Mouse (Mus musculus): ENCODE measurements around the gene Zfp664. TPM values are rescaled to one million over a fixed set of nuclear protein-coding genes. Genes with fewer than 3 reads are reported as not detected.
A peak's percentile ranks its signal among the peaks of the same experiment; 100 is the strongest.

Zfp664 gene
- polyA plus RNA-seq (2015; fragmentation: Nextera tagmentation; extraction: Ambion mirVana), result 91.1 and 92.9 TPM in 2 replicates

DNA sequence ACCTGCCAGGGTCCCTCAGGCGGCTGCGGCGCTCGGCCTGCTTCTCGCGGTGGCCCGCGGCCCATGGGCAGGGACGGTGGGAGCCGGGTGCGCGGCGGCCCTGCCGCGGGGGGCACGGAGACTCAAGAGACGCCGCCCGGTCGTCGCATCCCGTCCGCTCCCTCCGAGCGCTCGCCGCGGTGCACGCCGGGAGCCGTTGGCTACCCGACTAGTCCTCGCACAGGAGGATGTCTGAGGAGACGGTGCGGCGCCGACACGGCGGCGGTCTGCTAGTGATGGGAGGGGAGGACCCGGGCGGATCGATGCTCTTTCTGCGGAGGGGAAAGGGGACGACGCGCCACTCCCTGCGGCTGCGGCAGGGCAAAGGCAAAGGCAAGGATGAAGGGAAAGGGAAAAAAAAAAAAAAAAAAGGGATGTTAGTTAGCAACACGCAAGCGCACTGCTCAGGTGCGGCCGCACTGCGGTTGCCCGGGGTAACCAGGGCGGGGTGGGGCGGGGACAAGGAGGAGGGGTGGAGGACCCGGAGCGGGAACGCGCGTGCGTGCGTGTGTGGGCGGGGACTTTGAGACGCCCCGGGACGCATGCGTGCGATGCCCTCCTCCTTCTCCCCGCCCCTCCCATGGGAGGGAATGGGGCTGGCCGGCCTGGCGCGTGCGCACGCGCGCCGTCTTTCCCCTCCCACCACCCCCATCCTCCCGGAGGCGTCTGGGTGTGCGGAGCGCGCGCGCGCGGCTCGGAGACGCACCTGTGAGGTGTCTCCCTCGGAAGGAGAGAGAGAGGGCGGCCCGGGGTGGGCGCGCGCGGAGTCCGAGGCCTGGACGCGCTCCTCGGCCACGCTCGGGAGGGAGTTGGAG lies at the start of gene Zfp664, which contains the start of gene Ccdc92:
TSS of gene Zfp664 (plus strand) at position 679 of the 854 bp plus-strand sequence.
TSS of gene Ccdc92 (minus strand) at position 412 of the 854 bp plus-strand sequence.
- Histone ChIP-seq H3K4me1 (replicated peaks; ENCODE audit: control insufficient read depth, insufficient read depth, low read length) (peaks cover 11% of the 10 kb centered on the region), H3K4me2 (ENCODE audit: low read depth, low read length) (peak within 1 kb of the TSS; percentile 97), H3K27ac (ENCODE audit: low read length) (peak within 1 kb of the TSS; percentile 93), H3K27me3 (ENCODE audit: control insufficient read depth, insufficient read depth, low read depth, low read length) (peaks cover 20% of the 10 kb centered on the region), H3K36me3 (ENCODE audit: control insufficient read depth, insufficient read depth, low read length) (peaks cover 3% of the 10 kb centered on the region; the same call in 1 of the 2 replicates), H3K9me3 (ENCODE audit: control insufficient read depth, low read length) (no peaks in the 10 kb centered on the region), H3K4me3 (ENCODE audit: low read length) (peak within 1 kb of the TSS; percentile 94), H3K9ac (ENCODE audit: low read length) (peak within 1 kb of the TSS; percentile 93)
- WGBS, result under 1% methylated on average over 80 of the region's 103 CpGs
- ATAC-seq (ENCODE audit: low read depth), result peak; percentile 93

DNA sequence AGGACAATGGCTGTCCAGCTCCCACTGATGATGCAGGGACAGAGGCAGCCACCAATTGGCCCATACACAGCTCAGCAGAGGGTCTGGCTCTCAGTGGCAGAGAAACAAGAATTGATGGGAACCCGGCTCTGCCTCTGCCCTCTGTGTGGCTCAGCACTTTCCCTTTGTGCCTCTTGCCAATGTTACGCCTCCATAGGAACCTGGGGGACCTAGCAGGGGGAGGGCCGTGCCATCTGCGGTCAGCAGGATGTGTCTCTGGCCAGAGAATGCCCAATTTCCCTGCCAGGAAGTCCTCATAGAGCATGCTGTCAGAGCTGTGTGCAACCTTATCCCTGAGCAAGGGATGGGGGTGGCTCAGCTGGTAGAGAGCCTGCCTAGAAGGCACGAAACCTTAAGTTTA lies 47.7 kb upstream of the Zfp664 start:
- H3K4me2 ChIP-seq (ENCODE audit: low read depth, low read length), result no peak overlapping the region
- WGBS, result 51% methylated on average over 5 of the region's 5 CpGs
- no peak for ATAC-seq (ENCODE audit: low read depth)

DNA sequence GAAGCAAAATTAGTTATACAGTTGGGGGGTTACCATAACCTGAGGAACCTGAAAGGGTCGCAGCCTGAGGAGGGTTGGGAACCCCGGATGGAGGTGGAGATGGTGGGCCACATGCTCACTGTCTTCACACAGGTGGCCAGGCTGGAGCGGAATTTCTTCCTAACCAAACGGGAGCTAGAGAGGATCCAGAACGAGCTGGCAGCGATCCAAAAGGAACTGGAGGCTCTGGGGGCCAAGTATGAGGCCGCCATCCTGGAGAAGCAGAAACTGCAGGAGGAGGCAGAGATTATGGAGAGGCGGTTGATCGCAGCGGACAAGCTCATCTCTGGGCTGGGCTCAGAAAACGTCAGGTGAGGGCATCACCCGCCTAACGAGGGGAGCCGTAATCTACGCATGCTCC lies 45.4 kb upstream of the Zfp664 start:
- H3K36me3 ChIP-seq (ENCODE audit: control insufficient read depth, insufficient read depth, low read length), result no peaks in the 10 kb centered on the region
- H3K4me3 ChIP-seq (ENCODE audit: low read length), result no peak overlapping the region
- no peak overlapping the region for H3K4me2 ChIP-seq (ENCODE audit: low read depth, low read length)
- WGBS, result 67% methylated on average over 15 of the region's 15 CpGs
- H3K27ac ChIP-seq (ENCODE audit: low read length), result no peak overlapping the region
- no peaks in the 10 kb centered on the region for H3K4me1 ChIP-seq (replicated peaks; ENCODE audit: control insufficient read depth, insufficient read depth, low read length)
- ATAC-seq (ENCODE audit: low read depth), result no peak
- no peaks in the 10 kb centered on the region for H3K27me3 ChIP-seq (ENCODE audit: control insufficient read depth, insufficient read depth, low read depth, low read length)
- no peak overlapping the region for H3K9ac ChIP-seq (ENCODE audit: low read length)
- H3K9me3 ChIP-seq (ENCODE audit: control insufficient read depth, low read length), result no peaks in the 10 kb centered on the region

More for the DNA sequence above, 47.7 kb upstream of the Zfp664 start:
- H3K27ac ChIP-seq (ENCODE audit: low read length), result no peak overlapping the region
- H3K4me3 ChIP-seq (ENCODE audit: low read length), result no peak overlapping the region
- no peaks in the 10 kb centered on the region for H3K36me3 ChIP-seq (ENCODE audit: control insufficient read depth, insufficient read depth, low read length)
- no peaks in the 10 kb centered on the region for H3K4me1 ChIP-seq (replicated peaks; ENCODE audit: control insufficient read depth, insufficient read depth, low read length)
- no peaks in the 10 kb centered on the region for H3K9me3 ChIP-seq (ENCODE audit: control insufficient read depth, low read length)
- H3K27me3 ChIP-seq (ENCODE audit: control insufficient read depth, insufficient read depth, low read depth, low read length), result no peaks in the 10 kb centered on the region
- H3K9ac ChIP-seq (ENCODE audit: low read length), result no peak overlapping the region

DNA sequence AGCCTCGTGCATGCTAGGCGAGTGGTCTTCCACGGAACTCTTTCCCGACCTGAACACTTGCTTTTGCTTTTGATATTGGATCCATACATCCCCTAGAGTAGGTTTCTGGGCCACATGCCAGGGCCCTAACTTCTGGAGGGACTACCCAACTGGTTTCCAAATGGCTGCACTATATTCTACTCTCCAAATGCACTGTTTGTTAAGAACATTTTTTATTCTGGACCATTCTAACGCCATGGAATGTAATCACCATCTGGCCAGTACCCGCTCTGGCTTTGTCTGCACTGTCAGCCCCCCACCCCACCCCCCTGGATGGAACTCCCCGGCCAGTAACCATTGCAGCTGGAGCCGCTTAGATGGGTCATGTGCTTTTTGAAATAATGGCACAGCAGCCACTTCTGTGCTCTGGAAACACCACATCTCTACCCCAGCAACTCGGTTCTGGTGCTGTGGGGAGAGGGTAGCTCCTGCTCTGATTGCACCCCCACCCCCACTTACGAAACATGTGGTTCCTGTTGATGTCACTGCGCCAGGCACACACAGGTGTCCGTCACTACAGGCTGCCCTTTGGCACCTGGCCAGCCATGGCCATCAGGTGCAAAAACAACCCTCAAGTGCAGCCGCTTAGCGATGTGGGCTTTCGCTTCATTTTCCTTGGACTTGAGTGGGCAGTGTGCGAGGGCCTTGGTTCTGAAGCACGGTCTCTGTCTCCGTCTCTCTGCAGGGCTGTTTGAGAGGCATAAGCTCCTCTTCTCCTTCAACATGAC lies 40.2 kb upstream of the Zfp664 start:
- H3K27me3 ChIP-seq (ENCODE audit: control insufficient read depth, insufficient read depth, low read depth, low read length), result no peaks in the 10 kb centered on the region
- no peaks in the 10 kb centered on the region for H3K4me1 ChIP-seq (replicated peaks; ENCODE audit: control insufficient read depth, insufficient read depth, low read length)
- no peak overlapping the region for H3K4me3 ChIP-seq (ENCODE audit: low read length)
- 68% methylated on average over 18 of the region's 18 CpGs for WGBS
- no peak overlapping the region for H3K27ac ChIP-seq (ENCODE audit: low read length)
- H3K9me3 ChIP-seq (ENCODE audit: control insufficient read depth, low read length), result no peaks in the 10 kb centered on the region
- 0 out of 2 replicates have a peak, but pooled peaks have one; percentile 23 for ATAC-seq (ENCODE audit: low read depth)
- no peaks in the 10 kb centered on the region for H3K36me3 ChIP-seq (ENCODE audit: control insufficient read depth, insufficient read depth, low read length)
- H3K9ac ChIP-seq (ENCODE audit: low read length), result no peak overlapping the region
- no peak overlapping the region for H3K4me2 ChIP-seq (ENCODE audit: low read depth, low read length)

DNA sequence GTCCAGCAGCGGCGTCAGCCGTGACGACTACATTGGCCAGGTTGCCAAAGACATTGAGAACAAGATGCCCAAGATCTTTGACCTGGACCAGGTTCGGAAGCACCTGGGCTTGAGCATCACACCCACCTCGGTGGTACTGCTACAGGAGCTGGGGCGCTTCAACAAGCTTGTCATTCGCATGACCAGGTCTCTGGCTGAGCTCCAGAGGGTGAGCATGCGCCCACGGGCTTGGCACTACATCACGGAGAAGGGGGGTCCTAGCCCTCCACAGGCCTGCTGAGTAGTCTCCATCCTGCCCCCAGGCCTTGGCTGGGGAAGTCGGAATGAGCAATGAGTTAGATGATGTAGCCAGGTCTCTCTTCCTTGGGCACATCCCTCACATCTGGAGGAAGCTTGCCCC lies 32.2 kb upstream of the Zfp664 start:
- no peak overlapping the region for H3K9ac ChIP-seq (ENCODE audit: low read length)
- WGBS, result 89% methylated on average over 12 of the region's 12 CpGs
- H3K27ac ChIP-seq (ENCODE audit: low read length), result no peak overlapping the region
- no peaks in the 10 kb centered on the region for H3K4me1 ChIP-seq (replicated peaks; ENCODE audit: control insufficient read depth, insufficient read depth, low read length)
- no peaks in the 10 kb centered on the region for H3K36me3 ChIP-seq (ENCODE audit: control insufficient read depth, insufficient read depth, low read length)
- no peak for ATAC-seq (ENCODE audit: low read depth)
- no peak overlapping the region for H3K4me3 ChIP-seq (ENCODE audit: low read length)
- no peaks in the 10 kb centered on the region for H3K9me3 ChIP-seq (ENCODE audit: control insufficient read depth, low read length)
- H3K27me3 ChIP-seq (ENCODE audit: control insufficient read depth, insufficient read depth, low read depth, low read length), result no peaks in the 10 kb centered on the region
- H3K4me2 ChIP-seq (ENCODE audit: low read depth, low read length), result no peak overlapping the region

DNA sequence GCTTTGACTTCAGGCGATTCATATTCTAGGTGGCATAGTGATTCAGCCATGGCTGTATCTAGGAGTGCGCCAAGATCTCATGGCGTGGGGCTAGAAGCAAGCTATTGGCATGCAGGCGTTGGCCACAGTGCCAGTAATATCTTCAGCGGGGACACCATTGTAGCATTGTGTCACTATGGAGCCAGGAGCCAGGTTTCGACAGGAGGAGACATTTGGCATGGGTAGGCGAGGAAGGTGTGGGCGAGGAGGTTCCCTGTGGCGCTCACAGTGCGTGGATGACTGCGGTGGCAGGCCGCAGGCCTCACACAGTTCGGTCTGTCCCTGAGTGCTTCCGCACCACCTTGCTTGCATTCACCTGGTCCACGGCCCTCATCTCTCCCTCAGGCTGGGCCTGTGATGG lies 27.3 kb upstream of the Zfp664 start:
- no peaks in the 10 kb centered on the region for H3K36me3 ChIP-seq (ENCODE audit: control insufficient read depth, insufficient read depth, low read length)
- H3K4me1 ChIP-seq (replicated peaks; ENCODE audit: control insufficient read depth, insufficient read depth, low read length), result no peaks in the 10 kb centered on the region
- no peak overlapping the region for H3K4me3 ChIP-seq (ENCODE audit: low read length)
- H3K9ac ChIP-seq (ENCODE audit: low read length), result no peak overlapping the region
- WGBS, result 89% methylated on average over 15 of the region's 15 CpGs
- H3K27ac ChIP-seq (ENCODE audit: low read length), result no peak overlapping the region
- no peak overlapping the region for H3K4me2 ChIP-seq (ENCODE audit: low read depth, low read length)
- ATAC-seq (ENCODE audit: low read depth), result no peak
- no peaks in the 10 kb centered on the region for H3K27me3 ChIP-seq (ENCODE audit: control insufficient read depth, insufficient read depth, low read depth, low read length)
- H3K9me3 ChIP-seq (ENCODE audit: control insufficient read depth, low read length), result no peaks in the 10 kb centered on the region

DNA sequence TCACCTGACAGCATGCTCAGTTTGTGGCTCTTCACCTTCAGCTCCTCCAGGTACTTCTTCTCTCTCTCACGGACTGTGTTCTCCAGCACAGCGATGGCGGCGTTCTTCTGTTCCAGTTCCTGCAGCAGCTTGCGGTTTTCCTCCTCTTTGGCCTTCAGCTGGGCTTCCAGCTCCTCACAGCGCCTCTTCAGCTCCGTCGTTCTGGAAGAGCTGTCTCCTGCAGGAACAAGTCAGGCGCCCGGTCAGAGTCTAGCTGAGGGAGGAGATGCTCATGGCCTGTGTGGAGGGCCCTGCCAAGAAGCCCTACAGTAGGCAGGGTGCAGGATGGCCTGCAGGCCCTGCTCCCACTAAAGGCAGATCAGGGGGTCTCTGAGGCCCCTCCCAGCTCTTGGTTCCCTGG lies 26.4 kb upstream of the Zfp664 start:
- H3K27me3 ChIP-seq (ENCODE audit: control insufficient read depth, insufficient read depth, low read depth, low read length), result no peaks in the 10 kb centered on the region
- 78% methylated on average over 10 of the region's 10 CpGs for WGBS

DNA sequence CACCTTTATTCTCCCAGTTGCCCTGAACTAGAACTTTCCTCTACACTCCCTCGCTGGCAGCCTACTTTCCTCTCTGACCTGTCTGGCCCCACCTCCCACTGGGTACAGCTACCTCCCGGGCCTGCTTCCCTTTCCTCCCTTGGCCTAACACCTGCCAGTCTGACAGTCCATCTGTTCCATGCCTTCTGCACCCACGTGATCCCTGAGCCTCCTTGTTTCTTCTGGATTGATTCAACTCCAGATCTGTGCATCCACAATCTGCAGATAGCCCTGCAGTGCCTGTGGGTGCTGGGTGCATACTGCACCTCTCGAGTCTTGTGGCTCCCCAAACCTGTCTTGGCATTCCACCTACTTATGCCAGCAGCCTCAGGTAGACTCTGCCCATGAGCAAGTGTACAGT lies 25.9 kb upstream of the Zfp664 start:
- H3K4me3 ChIP-seq (ENCODE audit: low read length), result no peak overlapping the region
- ATAC-seq (ENCODE audit: low read depth), result no peak
- no peak overlapping the region for H3K4me2 ChIP-seq (ENCODE audit: low read depth, low read length)
- H3K9me3 ChIP-seq (ENCODE audit: control insufficient read depth, low read length), result no peaks in the 10 kb centered on the region
- H3K27ac ChIP-seq (ENCODE audit: low read length), result no peak overlapping the region
- no peaks in the 10 kb centered on the region for H3K36me3 ChIP-seq (ENCODE audit: control insufficient read depth, insufficient read depth, low read length)
- WGBS, result 64% methylated on average over 4 of the region's 4 CpGs
- H3K9ac ChIP-seq (ENCODE audit: low read length), result no peak overlapping the region
- H3K4me1 ChIP-seq (replicated peaks; ENCODE audit: control insufficient read depth, insufficient read depth, low read length), result no peaks in the 10 kb centered on the region
- H3K27me3 ChIP-seq (ENCODE audit: control insufficient read depth, insufficient read depth, low read depth, low read length), result no peaks in the 10 kb centered on the region

More for the DNA sequence above, 26.4 kb upstream of the Zfp664 start:
- Histone ChIP-seq H3K4me1 (replicated peaks; ENCODE audit: control insufficient read depth, insufficient read depth, low read length) (no peaks in the 10 kb centered on the region), H3K4me3 (ENCODE audit: low read length) (no peak overlapping the region), H3K36me3 (ENCODE audit: control insufficient read depth, insufficient read depth, low read length) (no peaks in the 10 kb centered on the region), H3K9ac (ENCODE audit: low read length) (no peak overlapping the region), H3K4me2 (ENCODE audit: low read depth, low read length) (no peak overlapping the region), H3K9me3 (ENCODE audit: control insufficient read depth, low read length) (no peaks in the 10 kb centered on the region), H3K27ac (ENCODE audit: low read length) (no peak overlapping the region)
- no peak for ATAC-seq (ENCODE audit: low read depth)

DNA sequence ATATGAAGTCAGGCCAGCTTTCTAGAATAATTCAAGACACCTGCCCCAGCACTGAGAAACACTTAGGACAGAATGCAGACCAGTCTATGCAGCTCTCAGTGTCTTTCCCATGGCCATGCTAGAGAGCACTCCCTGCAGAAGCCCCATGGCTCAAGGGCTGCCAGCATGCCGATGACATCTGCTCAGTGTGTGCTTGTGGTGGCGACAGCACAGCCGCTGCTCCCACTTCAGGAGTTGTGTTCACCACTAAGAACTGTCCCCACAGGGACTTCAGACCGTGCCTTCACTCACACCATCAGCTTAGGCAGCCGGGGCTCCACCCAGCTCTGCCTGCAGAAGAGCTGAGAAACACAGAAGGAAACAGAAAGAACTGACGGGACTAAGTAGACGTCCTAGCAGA lies 22.3 kb upstream of the Zfp664 start:
- no peaks in the 10 kb centered on the region for H3K4me1 ChIP-seq (replicated peaks; ENCODE audit: control insufficient read depth, insufficient read depth, low read length)
- no peaks in the 10 kb centered on the region for H3K27me3 ChIP-seq (ENCODE audit: control insufficient read depth, insufficient read depth, low read depth, low read length)
- ATAC-seq (ENCODE audit: low read depth), result no peak
- no peaks in the 10 kb centered on the region for H3K9me3 ChIP-seq (ENCODE audit: control insufficient read depth, low read length)
- H3K4me2 ChIP-seq (ENCODE audit: low read depth, low read length), result no peak overlapping the region
- H3K27ac ChIP-seq (ENCODE audit: low read length), result no peak overlapping the region
- WGBS, result 61% methylated on average over 7 of the region's 7 CpGs
- H3K36me3 ChIP-seq (ENCODE audit: control insufficient read depth, insufficient read depth, low read length), result no peaks in the 10 kb centered on the region
- H3K9ac ChIP-seq (ENCODE audit: low read length), result no peak overlapping the region
- H3K4me3 ChIP-seq (ENCODE audit: low read length), result no peak overlapping the region

All from lung, embryonic 16.5 days (tissue).